Mouse (Mus musculus) T-helper 17 cell (primary cell): ENCODE measurements around the gene Hist1h2bh.
"Not testable (repeated sequence)": the region's sequence is repeated elsewhere in the genome, so short reads cannot be mapped to it uniquely, and the experiment has no call there.

Experiments
- in situ Hi-C, 2 experiments: fragments of 300-600 bp; cut with MboI, MseI; formaldehyde crosslinking; loops; 1 replicate in 1 of 2; 2 replicates in 1 of 2; pipeline ENCODE4 v1.15.1; 2025; ENCODE audit warnings: high pct_unique_total_duplicates in 2 of 2

Hist1h2bh gene

GRCm38 (mm10) chr13:23554925-23555838 is 12.0 kb upstream of the Hist1h2bh start:
- in situ Hi-C loops, result loop anchor here (10.0 to 25.0 kb wide), 2 partner anchors 1510 to 1743 kb away; partner anchors contain the start of genes Hist1h2ag (in 1 of the 2), Hist1h2ao (in 1 of the 2), Hist1h2bj (in 1 of the 2) and Hist1h2bq (in 1 of the 2)

- in situ Hi-C loops, result loop anchor here (10.0 to 25.0 kb wide), 2 partner anchors 1510 to 1742 kb away; partner anchors contain the start of genes Hist1h2ag (in 1 of the 2), Hist1h2ao (in 1 of the 2), Hist1h2bj (in 1 of the 2) and Hist1h2bq (in 1 of the 2)
Observed at GRCm38 (mm10) chr13:23554393-23554792, 11.2 kb upstream of the Hist1h2bh start.

- in situ Hi-C loops, result loop anchor here (10.0 to 25.0 kb wide), 2 partner anchors 1508 to 1741 kb away; partner anchors contain the start of genes Hist1h2ag (in 1 of the 2), Hist1h2ao (in 1 of the 2), Hist1h2bj (in 1 of the 2) and Hist1h2bq (in 1 of the 2)
Observed at GRCm38 (mm10) chr13:23552962-23553361, 9.8 kb upstream of the Hist1h2bh start, which contains the start of gene Hist1h1d. Gene Hist1h1d, plus strand, starts transcription at chr13:23553262.

GRCm38 (mm10) chr13:23551931-23552914 is 9.0 kb upstream of the Hist1h2bh start:
- in situ Hi-C loops, result loop anchor here (10.0 to 25.0 kb wide), 2 partner anchors 1507 to 1740 kb away; partner anchors contain the start of genes Hist1h2ag (in 1 of the 2), Hist1h2ao (in 1 of the 2), Hist1h2bj (in 1 of the 2) and Hist1h2bq (in 1 of the 2)

- in situ Hi-C loops, result loop anchor here (10.0 to 25.0 kb wide), 2 partner anchors 1506 to 1739 kb away; partner anchors contain the start of genes Hist1h2ag (in 1 of the 2), Hist1h2ao (in 1 of the 2), Hist1h2bj (in 1 of the 2) and Hist1h2bq (in 1 of the 2)
Observed at GRCm38 (mm10) chr13:23551146-23551834, 8.1 kb upstream of the Hist1h2bh start, which contains the start of gene Hist1h4f. Gene Hist1h4f, minus strand, starts transcription at chr13:23551648.

- in situ Hi-C loops, result loop anchor here (10.0 to 25.0 kb wide), 2 partner anchors 1506 to 1738 kb away; partner anchors contain the start of genes Hist1h2ag (in 1 of the 2), Hist1h2ao (in 1 of the 2), Hist1h2bj (in 1 of the 2) and Hist1h2bq (in 1 of the 2)
Observed at GRCm38 (mm10) chr13:23550761-23551145, 7.6 kb upstream of the Hist1h2bh start.

- in situ Hi-C loops, result no loop called here
Observed at GRCm38 (mm10) chr13:23546694-23547093, 3.5 kb upstream of the Hist1h2bh start.

GRCm38 (mm10) chr13:23544787-23545120 is 1.6 kb upstream of the Hist1h2bh start:
- in situ Hi-C loops, result not testable (repeated sequence)

- in situ Hi-C loops, result no loop called here
Observed at GRCm38 (mm10) chr13:23543965-23544786, 984 bp upstream of the Hist1h2bh start, which contains the start of gene Hist1h3f. Gene Hist1h3f, plus strand, starts transcription at chr13:23544052.

- in situ Hi-C loops, result not testable (repeated sequence)
Observed at GRCm38 (mm10) chr13:23542225-23542980, 789 bp downstream of the Hist1h2bh start.

GRCm38 (mm10) chr13:23541497-23541896 is 1.7 kb downstream of the Hist1h2bh start:
- in situ Hi-C loops, result no loop called here

GRCm38 (mm10) chr13:23539821-23540220 is 3.4 kb downstream of the Hist1h2bh start:
- in situ Hi-C loops, result loop anchor here (5.0 to 10.0 kb wide), 4 partner anchors 37 to 1825 kb away; partner anchors contain the start of genes Hist1h2ai (in 2 of the 2), Hist1h2bl (in 2 of the 2), Hist1h3h (in 2 of the 2) and Hist1h2ah (in 1 of the 2)

GRCm38 (mm10) chr13:23538249-23538648 is 4.9 kb downstream of the Hist1h2bh start:
- in situ Hi-C loops, result loop anchor here (5.0 to 10.0 kb wide), 4 partner anchors 39 to 1823 kb away; partner anchors contain the start of genes Hist1h2ai (in 2 of the 2), Hist1h2bl (in 2 of the 2), Hist1h3h (in 2 of the 2) and Hist1h2ah (in 1 of the 2)

- in situ Hi-C loops, result loop anchor here (5.0 to 10.0 kb wide), 4 partner anchors 40 to 1822 kb away; partner anchors contain the start of genes Hist1h2ai (in 2 of the 2), Hist1h2bl (in 2 of the 2), Hist1h3h (in 2 of the 2) and Hist1h2ah (in 1 of the 2)
Observed at GRCm38 (mm10) chr13:23537006-23537710, 6.0 kb downstream of the Hist1h2bh start.

- in situ Hi-C loops, result loop anchor here (5.0 to 10.0 kb wide), 4 partner anchors 41 to 1821 kb away; partner anchors contain the start of genes Hist1h2ai (in 2 of the 2), Hist1h2bl (in 2 of the 2), Hist1h3h (in 2 of the 2) and Hist1h2ah (in 1 of the 2)
Observed at GRCm38 (mm10) chr13:23536076-23536822, 6.9 kb downstream of the Hist1h2bh start.
